Mouse (Mus musculus): ENCODE data around the gene Ceacam1.
"Not testable (repeated sequence)": the region's sequence is repeated elsewhere in the genome, so short reads cannot be mapped to it uniquely, and the experiment has no call there.

Ceacam1 gene

DNA sequence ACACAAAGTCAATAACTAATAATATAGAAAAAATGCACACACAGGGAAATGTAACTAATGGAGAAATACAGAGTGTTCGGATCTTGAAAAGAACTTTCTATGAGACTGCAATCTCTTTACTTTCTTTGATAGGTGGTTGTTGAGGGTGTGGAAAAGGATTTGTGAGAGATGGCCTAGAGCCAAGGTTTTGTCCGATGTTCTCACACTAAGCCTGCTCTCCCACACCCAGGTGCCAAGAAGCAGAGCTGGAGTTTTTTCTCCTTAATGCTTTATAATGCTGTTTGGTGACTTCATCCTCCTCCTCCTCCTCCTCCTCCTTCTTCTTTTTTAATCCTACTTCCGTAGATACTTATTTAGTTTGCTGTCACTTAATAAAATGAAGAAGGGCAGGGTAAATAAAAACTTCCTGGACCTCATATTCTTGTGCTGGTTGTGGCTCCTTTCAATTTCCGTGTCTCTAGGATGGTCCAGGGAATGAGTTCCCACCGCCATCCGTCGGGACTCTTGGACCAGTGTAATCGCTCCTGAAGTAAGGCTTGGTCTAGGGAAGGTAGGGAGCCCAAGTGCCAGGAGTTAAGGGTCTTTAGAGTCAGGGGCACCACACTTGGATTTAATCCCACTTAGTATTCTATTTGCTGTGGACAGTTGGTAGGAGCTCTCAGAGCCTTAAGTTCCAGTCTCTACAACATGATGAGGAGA, 38.1 kb downstream of the Ceacam1 start:
- no peak for DNase-seq

DNA sequence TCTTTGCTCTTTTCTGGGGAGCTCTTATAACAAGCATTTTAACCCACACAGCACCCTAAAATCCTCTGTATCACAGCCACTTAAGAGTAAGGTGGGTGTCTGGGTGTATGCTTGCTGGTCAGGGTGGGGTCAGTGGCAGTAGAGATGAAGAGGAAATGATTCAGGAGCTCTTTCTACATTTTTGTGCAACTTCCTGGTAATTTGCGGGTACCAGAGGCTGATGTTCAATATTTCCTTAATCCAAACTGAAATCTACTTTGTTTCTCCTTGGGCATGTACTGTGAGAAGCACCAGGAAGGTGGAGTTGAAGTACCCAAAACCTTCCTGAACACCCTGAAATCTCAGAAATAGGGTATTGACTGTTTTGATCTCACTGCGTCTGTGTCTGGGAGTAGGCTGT, 40.7 kb downstream of the Ceacam1 start:
- DNase-seq = no peak

DNA sequence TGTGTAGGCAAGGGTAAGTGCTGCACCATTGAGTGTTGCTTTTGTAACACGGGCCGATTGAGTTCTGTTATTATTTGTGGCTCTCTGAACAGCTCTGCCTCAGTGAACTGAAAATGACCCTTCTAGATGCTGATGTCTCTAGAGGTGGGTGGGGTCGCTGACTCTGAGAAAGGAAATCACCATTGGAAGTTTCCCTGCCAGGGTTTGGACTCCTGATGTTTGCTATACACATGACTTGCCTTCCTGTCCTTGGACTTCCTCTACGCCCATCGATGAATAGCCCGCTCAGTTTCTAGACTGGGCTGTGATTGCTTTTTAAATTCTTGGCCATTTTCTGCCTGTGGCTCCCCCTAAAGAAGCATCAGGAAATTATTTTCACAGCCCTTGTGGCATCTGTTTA, 41.2 kb downstream of the Ceacam1 start:
- DNase-seq = peak; percentile 33

DNA sequence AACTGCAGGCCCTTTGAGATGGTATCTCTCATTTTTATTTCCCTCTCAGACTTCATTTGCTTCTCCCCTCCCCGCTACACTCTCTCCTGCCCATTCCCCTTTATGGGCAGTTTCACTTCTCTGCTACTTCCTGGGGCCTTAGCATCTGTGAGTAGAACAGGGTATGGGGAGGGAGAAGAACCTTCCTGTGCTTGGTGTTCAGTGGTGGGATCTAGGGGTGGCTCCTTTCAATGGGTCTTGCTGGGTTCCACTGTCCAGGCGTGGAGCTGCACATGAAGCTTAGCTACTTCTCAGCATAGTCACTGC, 41.9 kb downstream of the Ceacam1 start:
- DNase-seq = no peak

DNA sequence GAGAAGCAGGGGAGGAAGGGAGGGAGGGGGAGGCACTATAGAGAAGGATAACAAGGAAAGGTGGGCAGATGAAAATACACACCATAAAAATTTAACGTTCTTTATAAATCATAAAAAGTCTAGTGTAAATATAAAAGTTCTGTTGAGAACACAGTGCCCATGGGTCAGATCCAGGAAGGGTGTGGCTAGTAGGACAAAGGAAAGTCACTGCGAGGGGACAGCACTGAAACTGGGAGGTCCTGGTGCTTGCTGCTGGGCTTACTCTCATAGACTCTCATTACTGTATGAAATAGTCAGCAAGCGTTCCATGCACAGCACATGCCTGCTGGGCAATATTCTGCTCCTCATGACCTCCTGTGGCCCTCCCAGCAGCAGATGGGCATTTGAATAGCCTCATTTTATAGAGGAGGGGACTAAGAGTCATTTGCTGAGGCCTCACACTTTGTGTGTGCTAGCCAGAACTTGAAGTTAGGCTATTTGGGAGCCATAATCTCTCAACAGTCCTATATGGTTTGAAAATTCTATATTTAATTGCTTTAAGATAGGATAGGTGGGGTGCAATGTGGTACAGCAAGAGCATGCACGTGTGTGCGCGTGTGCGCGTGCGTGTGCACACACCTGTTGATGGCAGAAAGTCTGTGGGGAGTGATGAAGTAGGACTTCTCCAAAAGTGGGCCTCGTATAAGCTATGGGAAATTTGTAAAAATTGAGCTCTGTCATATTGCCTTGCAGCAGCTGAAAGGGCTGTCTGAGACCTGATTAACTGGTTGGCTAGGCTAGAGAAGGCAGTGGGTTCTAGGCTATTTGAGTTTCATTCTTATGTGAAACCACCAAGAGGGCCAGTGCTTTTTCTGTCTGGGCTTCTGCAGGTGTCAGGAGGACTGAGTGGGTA, 42.5 kb downstream of the Ceacam1 start:
- no peak for DNase-seq

DNA sequence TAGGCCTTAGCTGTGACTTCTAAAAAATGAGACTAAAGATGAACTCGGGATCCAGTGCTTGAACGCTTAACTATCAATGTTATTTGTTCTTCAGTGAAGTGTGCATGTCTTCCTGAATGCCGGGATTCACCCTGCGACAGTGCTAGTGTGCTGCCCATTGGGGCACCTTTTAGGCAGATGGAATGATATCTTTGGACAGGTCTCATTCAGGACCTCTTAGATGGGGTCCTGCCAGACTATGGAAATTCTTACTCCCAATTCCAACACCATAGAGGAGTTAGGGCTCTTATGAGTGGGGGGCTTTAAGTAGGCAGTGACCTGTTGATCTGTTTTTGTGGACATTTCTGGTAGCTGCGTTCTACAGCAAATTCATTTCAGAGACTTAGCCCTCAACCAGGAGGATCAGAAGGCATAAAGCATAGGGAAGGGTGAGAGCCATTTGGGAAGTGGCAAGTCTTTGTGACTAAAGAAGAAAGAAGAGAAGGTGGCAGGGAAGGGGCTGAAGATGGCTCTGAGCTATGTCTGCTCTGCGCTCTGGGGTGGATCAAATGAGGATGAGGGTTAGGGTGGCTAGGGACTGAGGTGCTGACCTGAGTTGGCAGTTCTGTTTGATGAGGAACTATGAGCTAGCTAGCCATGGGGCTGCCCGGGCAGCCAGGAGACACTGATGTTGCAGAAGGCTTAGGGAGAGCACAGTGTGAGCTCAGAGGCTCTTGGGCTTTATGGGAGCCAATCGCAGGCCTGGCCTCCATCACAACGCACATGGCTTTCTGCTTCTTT, 43.4 kb downstream of the Ceacam1 start:
- DNase-seq = no peak

DNA sequence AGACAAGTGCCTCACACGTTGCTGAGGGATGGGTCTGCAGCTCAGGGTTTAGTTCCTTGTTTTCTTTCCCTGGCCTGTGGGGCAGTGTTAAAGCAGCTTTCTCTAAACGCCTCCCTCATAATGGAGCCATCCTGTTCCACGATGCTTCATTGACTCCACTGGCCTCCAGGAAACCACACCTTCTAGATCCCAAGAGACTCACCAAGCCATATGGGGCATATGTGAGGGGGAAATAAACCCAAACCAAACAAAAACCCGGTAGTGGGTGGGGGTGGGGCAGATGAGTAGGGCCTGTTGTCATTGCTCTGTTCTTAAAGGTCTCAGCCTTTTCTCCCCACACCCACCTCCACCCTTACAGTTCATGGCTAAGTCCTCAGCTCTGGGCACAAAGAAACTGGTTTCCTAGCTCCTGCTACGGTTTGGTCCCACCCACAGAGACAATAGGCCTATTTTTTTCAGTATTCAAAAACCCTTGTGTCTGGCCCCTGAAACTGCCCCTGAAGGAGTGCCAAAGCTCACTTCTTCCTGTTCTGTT, 44.3 kb downstream of the Ceacam1 start:
- peak; percentile 18 for DNase-seq

DNA sequence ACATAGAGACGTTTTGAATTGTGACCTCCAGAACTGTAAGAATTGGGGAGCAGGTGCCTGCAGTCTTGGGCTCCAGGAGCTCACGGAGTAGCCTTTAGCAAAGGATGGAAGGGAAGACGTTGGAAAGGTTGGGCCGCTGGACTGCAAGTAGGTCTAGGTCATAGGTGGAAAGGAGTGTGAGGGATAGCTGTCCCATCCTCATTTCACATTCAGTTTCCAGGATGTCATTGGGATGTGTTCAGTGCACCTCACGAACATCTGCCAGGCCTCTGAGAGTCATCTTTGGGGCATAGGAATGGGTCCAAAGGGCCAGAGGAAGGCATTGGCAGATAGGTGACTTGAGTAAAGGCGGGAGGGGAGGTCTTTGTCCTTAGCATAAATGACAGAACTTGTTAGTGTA, 45.0 kb downstream of the Ceacam1 start:
- no peak for DNase-seq

DNA sequence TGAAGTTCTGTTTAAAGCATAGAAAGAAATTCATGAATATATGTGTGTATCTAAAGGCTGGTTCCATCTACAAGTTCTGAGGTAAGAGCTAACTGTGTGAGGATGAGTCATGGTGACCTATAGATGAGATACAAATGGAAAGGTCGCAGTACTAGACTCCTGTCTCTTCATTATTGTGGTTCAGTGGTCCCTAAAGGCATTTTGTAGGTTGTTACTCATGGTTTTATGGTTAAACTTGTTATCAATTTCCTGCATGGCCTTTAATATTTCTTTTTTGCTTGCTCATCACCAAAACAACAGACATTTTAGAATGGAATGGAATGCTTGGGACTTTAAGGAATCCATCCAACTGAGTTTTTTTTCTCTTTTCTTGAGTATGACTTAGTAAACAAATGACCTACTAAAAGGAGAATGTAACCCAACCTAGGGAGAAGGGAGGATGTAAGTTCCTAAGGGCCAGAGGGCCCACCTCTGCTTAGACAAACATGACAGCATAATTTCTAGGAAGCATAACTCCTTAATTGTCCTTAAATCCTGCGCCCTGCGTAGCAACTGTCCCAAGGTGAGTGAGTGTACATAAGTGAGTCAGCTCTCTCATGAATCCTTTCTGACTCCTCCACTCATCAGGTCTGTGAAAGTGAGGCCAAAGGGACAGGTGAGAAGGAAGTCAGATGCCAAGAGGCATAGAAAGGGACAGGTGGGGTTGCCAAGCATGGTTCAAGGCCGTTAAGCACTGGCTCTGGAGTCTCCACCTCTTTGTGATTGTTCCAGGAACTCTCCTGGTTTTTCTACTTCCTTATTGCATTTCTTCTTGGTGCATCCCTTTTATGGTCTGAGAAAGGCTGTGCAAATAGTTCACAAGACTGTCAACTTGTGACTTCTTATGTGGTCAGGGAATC, 47.3 kb downstream of the Ceacam1 start:
- no peak for DNase-seq

DNA sequence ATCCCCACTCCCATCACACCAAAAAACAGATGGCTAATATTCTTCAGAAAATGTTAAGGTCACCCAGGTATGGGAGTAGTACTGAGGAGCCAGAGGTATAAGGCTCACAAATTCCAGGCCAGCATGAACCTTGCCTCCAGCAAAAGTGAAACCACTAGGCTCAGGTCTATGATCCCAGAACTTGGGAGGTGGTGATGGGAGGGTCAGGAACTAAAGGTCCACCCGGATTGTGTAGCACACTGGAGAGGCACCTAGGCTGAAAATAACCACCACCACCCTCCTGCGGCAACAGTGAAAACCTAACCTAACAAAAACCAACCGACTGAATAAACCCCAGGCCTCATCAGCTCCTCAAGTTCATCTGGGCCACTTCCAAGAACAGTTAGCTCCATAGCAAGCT, 49.1 kb downstream of the Ceacam1 start:
- DNase-seq = no peak

DNA sequence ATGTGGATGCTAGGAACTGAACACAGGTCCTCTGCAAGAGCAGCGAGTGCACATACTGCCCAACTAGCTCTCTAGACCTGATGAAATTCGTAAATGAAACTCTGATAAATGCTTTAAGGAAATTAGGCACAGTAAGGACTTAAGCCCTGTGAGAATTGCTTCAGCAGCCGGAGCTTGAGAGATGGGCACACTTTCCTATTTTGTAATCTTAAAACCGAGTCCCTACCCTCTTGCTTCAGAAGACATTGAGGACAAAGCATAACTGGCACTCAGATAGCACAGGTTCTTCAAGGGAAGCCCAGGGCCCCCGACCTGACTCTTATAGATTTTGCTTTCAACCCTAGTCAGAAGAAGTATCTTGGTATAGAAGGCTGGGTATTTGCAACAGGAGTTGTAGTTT, 50.3 kb downstream of the Ceacam1 start:
- no peak for DNase-seq

DNA sequence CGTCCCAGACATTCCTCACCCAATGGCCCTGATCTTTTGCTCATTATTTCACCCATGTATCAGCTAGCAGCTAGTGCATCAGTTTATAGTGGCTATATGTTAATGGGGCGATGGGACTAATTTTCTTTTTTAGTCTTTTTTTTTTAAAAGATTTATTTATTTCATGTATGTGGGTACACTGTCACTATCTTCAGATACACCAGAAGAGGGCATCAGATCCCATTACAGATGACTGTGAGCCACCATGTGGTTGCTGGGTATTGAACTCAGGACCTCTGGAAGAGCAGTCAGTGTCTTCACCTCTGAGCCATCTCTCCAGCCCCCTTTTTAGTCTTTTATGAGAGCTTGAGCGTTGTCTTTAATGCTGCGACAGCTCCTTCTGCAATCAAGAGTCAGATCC, 51.0 kb downstream of the Ceacam1 start:
- DNase-seq = not testable (repeated sequence)

DNA sequence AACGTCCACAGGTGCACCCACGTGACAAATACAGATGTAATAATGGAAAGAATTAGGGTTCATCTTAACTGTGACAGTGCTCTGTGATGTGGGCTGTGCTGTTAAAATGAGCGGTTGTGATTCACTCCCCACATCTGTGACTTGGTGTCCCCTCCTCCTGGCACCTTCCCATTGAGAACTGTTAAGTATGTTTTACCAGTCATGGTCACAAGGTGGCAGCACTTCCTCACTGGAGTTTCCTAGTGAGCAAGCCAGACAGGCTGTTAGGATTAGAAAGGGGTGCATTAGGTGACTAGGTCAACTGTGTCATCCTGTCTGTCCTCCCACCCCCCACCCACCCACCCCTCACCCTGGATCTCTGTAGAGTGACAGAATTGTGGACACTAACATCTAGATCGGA, 53.0 kb downstream of the Ceacam1 start:
- peak; percentile 90 for DNase-seq

DNA sequence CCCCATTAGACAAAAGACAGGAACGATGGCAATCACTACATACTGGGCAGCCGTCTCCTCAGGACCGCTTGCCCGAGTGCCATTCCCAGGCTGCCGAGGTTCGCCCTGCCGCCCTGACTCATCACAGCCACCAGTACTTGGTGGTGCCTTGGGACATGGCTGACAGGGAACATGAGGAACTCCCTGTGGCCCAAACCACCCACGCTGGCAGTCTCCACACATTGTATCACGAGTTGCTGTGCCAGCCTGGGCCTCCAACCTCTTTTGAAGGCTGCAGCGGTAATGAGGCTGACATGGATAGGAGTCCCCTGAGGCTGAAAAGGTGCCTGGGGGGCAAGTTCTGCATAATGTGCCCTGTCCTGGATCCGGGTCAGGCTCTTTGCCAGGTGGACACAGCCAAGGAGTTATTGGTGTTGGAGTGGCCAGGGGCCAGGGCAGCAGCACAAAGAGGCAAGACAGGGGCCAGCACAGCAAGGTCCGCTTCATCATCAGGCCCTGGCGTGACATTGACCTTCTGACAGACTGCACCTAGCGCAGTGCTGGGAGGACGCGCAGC, 55.0 kb downstream of the Ceacam1 start:
- DNase-seq = no peak

DNA sequence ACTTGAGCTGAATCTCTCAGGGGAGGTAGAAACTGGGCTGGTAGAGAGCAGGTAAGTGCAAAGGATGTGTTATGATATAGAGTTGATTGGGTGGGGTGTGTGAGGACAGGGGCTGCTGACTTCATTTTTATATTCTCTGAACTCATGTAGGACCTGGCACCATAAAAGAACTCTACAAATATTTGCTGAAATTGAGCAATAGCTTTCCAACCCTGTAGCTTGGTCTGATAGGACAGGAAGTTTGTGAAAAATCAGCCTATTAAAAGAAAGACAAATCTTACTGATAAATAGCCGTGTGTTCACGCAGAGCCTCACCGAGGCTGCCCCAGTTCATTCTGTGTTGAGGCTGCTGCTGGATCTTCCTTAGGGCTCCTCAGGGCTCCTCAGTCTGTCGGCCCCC, 57.5 kb downstream of the Ceacam1 start:
- no peak for DNase-seq

DNA sequence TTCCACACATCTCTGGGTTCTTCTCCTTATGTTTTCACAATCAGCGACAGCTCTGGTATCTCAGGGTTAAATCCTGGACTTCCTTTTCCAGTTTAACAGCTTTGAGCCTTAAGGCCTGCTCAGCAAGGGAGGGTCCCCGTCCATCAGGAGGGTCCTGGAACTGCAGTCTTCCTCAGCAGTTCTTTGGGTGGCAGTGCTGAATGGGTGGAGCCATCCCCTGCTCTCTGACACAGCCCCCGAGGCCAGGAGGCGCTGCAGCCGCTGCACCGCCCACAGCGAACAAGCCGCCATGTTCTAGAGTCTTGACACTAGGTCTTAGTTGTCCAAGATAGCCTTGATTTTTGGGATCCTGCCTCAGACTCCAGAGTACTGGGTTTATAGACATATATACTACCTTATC, 57.9 kb downstream of the Ceacam1 start:
- no peak for DNase-seq

DNA sequence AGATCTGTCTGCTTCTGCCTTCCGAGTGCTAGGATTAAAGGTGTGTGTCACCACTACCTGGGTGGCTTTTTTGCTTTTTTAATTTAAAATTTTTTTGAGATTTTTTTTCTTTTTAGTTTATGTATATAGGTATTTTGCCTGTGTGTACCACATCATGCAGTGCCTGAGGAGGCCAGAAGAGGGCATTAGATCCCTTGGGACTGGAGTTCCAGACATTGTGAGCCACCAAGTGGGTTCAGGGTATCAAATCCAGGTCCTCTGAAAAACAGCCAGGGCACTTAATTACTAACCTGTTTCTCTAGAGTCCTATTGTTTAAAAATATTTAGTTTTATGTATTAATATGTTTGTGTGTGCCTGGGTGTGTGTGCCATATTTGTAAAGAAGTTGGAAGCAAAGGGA, 59.8 kb downstream of the Ceacam1 start:
- peak; percentile 60 for DNase-seq

DNA sequence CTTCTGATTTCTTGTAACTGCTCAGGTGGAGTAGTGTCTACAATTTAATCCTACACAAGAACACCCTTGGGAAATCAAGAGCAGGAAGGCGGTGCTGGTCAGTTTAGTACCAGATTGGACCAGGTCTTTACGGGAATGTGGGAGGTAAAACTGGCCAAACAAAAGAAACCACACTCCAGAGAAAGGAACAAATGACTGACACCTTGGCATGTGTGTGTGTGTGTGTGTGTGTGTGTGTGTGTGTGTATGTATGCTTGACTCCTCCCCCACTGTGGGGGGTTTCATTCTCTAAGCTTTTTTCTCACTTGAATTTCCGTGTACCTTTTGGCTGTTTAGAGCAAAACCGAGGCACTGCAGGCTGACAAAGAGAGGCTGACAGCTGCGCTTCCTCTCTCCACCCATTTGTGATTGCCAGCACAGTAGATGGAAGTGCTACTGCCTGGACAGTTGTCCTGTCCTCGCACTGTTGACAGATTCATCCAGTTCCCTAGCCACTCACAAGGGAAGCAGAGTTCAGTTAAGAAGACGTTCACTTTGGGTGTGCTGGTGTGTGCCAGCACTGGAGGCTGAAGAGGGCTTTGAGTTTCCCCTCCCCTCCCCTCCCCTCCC, 64.5 kb downstream of the Ceacam1 start, which contains the start of gene Cxcl17:
Cxcl17 (minus strand) TSS at position 54 of the 609 bp plus-strand sequence.
- DNase-seq = no peak

DNA sequence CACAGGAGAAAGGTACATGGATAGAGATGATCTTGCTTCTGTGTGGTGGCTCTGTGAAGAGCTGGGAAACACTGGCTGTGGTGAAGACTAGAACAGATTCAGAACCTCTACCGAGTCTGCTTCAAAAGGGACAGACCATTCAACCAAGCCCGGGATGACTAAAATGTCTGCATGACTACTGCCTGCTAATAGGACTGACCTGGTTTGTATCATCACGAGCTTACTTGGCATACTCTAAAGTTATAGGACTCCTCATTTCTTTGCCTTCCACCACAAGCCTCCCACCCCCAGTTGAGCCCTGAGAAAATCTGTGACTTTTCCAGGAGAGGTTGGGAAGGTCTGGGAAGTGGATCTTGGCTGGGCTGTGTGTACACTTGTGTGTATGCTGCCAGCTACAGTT, 65.5 kb downstream of the Ceacam1 start:
- DNase-seq = no peak

All from kidney, postnatal 10 days (tissue).